Mouse (Mus musculus) ES-E14 (cell line): ENCODE data around the gene Zzz3. TPM values are rescaled to one million over a fixed set of nuclear protein-coding genes. Genes with fewer than 3 reads are reported as not detected.

Experiments used
- DNase-seq: peaks from one replicate; pipeline ENCODE4 v3.0.0-alpha.2; 2013; ENCODE audit warnings: low read depth, low spot score
- H3K27ac ChIP-seq: 2 replicates; pipeline ENCODE4 v1.5.1; 2012; ENCODE audit warnings: low read depth, mild to moderate bottlenecking, low read length, moderate library complexity, mixed read lengths; ENCODE audit not compliant: poor library complexity, insufficient read depth, severe bottlenecking
- H3K36me3 ChIP-seq: 2 replicates; pipeline ENCODE4 v1.6.1; 2012; ENCODE audit warnings: mild to moderate bottlenecking, low read length, moderate library complexity, mixed read lengths; ENCODE audit not compliant: control insufficient read depth, poor library complexity, insufficient read depth, severe bottlenecking
- H3K4me1 ChIP-seq, 2 experiments: fragments of 150-350 bp in 1 of 2; sonication (generic) in 1 of 2; 2 replicates each; pipeline ENCODE4 v1.6.1; 2012; ENCODE audit warnings: low read length in 2 of 2, mild to moderate bottlenecking in 1 of 2, mixed read lengths in 1 of 2; ENCODE audit not compliant: control insufficient read depth in 2 of 2, insufficient read depth in 2 of 2, poor library complexity in 1 of 2
- H3K4me3 ChIP-seq, 2 experiments: fragments of 150-350 bp in 1 of 2; sonication (generic) in 1 of 2; 2 replicates each; pipeline ENCODE4 v1.5.1; 2012; ENCODE audit warnings: low read length in 2 of 2, low read depth in 1 of 2, mild to moderate bottlenecking in 1 of 2, mixed read lengths in 1 of 2; ENCODE audit not compliant: insufficient read depth in 1 of 2, poor library complexity in 1 of 2, severe bottlenecking in 1 of 2
- H3K9ac ChIP-seq: 2 replicates; pipeline ENCODE4 v1.6.1; 2012; ENCODE audit warnings: low read depth, mild to moderate bottlenecking, low read length, mixed read lengths; ENCODE audit not compliant: poor library complexity, insufficient read depth, severe bottlenecking
- H3K9me3 ChIP-seq: fragments of 150-350 bp; sonication (generic); 2 replicates; pipeline ENCODE4 v1.6.1; 2012; ENCODE audit warnings: low read depth, mild to moderate bottlenecking, low read length; ENCODE audit not compliant: control insufficient read depth, insufficient read depth
- CHD2 ChIP-seq: IDR thresholded peaks from 2 replicates; pipeline ENCODE4 v1.6.1; 2014; ENCODE audit warnings: mild to moderate bottlenecking, low read depth, low read length, inconsistent platforms
- HCFC1 ChIP-seq: IDR thresholded peaks from 2 replicates; pipeline ENCODE4 v1.6.1; 2012; ENCODE audit warnings: low read length, inconsistent platforms, borderline replicate concordance; ENCODE audit not compliant: insufficient read depth
- MAFK ChIP-seq: IDR thresholded peaks from 2 replicates; pipeline ENCODE4 v1.6.1; 2014; ENCODE audit warnings: mild to moderate bottlenecking, low read depth, low read length, inconsistent platforms; ENCODE audit not compliant: insufficient read depth
- ZC3H11A ChIP-seq: IDR thresholded peaks from 2 replicates; pipeline ENCODE4 v1.6.1; 2012; ENCODE audit warnings: low read depth, mild to moderate bottlenecking, inconsistent platforms, low read length, borderline replicate concordance
- ZNF384 ChIP-seq: IDR thresholded peaks from 2 replicates; pipeline ENCODE4 v1.6.1; 2012; ENCODE audit warnings: low read depth, low read length, inconsistent platforms
- in situ Hi-C, 2 experiments: fragments of 600-800 bp; cut with MboI; formaldehyde crosslinking; loops; one replicate each; pipeline ENCODE4 v1.15.1; 2025; ENCODE audit warnings: low sequenced_read_pairs in 2 of 2, inconsistent platforms in 1 of 2; ENCODE audit not compliant: unreplicated experiment in 2 of 2
- total RNA-seq: library from RNA; depleted of rRNA; stranded (reverse); fragments of 300-350 nt; gene quantifications from 2 replicates; pipeline ENCODE4 v1.2.3, GENCODE M21; 2012

Gene Zzz3
- total RNA-seq, 1 experiment, result 40.9 TPM

GRCm38 (mm10) chr3:152397335-152397940, 2.2 kb downstream of the Zzz3 start:
- H3K4me1 ChIP-seq, result peaks cover 7 to 15% of the 10 kb centered on the region in 2 experiments; a peak in 3 of 4 replicates
- no peak for TF ChIP-seq ZC3H11A
- TF ChIP-seq CHD2, result no peak
- no peak for TF ChIP-seq ZNF384
- TF ChIP-seq MAFK, result no peak
- TF ChIP-seq HCFC1, result no peak
- H3K27ac ChIP-seq, result no peak overlapping the region; the same call in 1 of the 2 replicates
- DNase-seq, result no peak
- peak overlapping the region; percentile 95 to 99 for H3K4me3 ChIP-seq
- no peaks in the 10 kb centered on the region for H3K9me3 ChIP-seq
- in situ Hi-C loops, result no loop called here
- peak overlapping the region; percentile 97; the same call in 1 of the 2 replicates for H3K9ac ChIP-seq
- H3K36me3 ChIP-seq, result no peaks in the 10 kb centered on the region

GRCm38 (mm10) chr3:152400441-152400840, 5.2 kb downstream of the Zzz3 start:
- no peak overlapping the region for H3K27ac ChIP-seq
- TF ChIP-seq CHD2, result no peak
- TF ChIP-seq MAFK, result no peak
- TF ChIP-seq ZNF384, result no peak
- TF ChIP-seq ZC3H11A, result no peak
- TF ChIP-seq HCFC1, result no peak
- H3K9me3 ChIP-seq, result no peaks in the 10 kb centered on the region
- H3K4me3 ChIP-seq, result no peak overlapping the region
- 0 out of 2 replicates have a peak overlapping the region, but pooled peaks have one; percentile 43 for H3K9ac ChIP-seq
- DNase-seq, result no peak
- H3K36me3 ChIP-seq, result no peaks in the 10 kb centered on the region
- in situ Hi-C loops, result no loop called here
- H3K4me1 ChIP-seq, result peaks cover 10 to 24% of the 10 kb centered on the region in 2 experiments; a peak in 3 of 4 replicates

- Histone ChIP-seq H3K4me3 (no peak overlapping the region), H3K36me3 (no peaks in the 10 kb centered on the region), H3K4me1 (peaks cover 11 to 24% of the 10 kb centered on the region in 2 experiments; a peak in 3 of 4 replicates), H3K9me3 (no peaks in the 10 kb centered on the region), H3K27ac (no peak overlapping the region; the same call in 1 of the 2 replicates), H3K9ac (no peak overlapping the region)
- TF ChIP-seq ZC3H11A, result no peak
- TF ChIP-seq ZNF384, result no peak
- no peak for TF ChIP-seq CHD2
- no peak for TF ChIP-seq HCFC1
- TF ChIP-seq MAFK, result no peak
- no peak for DNase-seq
- in situ Hi-C loops, result no loop called here
These were observed 5.6 kb downstream of the Zzz3 start for GRCm38 (mm10) chr3:152400875-152401274.

- no peak for DNase-seq
- peaks cover 13 to 25% of the 10 kb centered on the region in 2 experiments; a peak in 3 of 4 replicates for H3K4me1 ChIP-seq
- TF ChIP-seq ZNF384 (no peak), MAFK (no peak), ZC3H11A (no peak), HCFC1 (no peak), CHD2 (no peak)
- no peak overlapping the region; the same call in 1 of the 2 replicates for H3K27ac ChIP-seq
- no peaks in the 10 kb centered on the region for H3K36me3 ChIP-seq
- H3K9me3 ChIP-seq, result no peaks in the 10 kb centered on the region
- H3K4me3 ChIP-seq, result no peak overlapping the region
- in situ Hi-C loops, result no loop called here
- no peak overlapping the region; the same call in 1 of the 2 replicates for H3K9ac ChIP-seq
These were observed 6.8 kb downstream of the Zzz3 start for GRCm38 (mm10) chr3:152401964-152402670.
